Mouse (Mus musculus) embryonic facial prominence, embryonic 11.5 days (tissue): ENCODE results near the gene Nus1. TPM values are rescaled to one million over a fixed set of nuclear protein-coding genes. Genes with fewer than 3 reads are reported as not detected.

ENCODE experiments used
- ATAC-seq: fragments of 200-750 bp; cut with Nextera tagmentation; replicated peaks from 2 replicates; pipeline ENCODE4 v1.8.0; 2017; ENCODE audit warnings: low read depth; ENCODE audit not compliant: insufficient number of reproducible peaks, low FRiP score, low TSS enrichment
- DNase-seq: peaks from one replicate; pipeline ENCODE4 v3.0.0-alpha.2; 2015; ENCODE audit warnings: low spot score
- H3K27ac ChIP-seq: fragments of 300-500 bp; sonication (generic); replicated peaks from 2 replicates; pipeline ENCODE4 v1.5.1; 2014; ENCODE audit warnings: mild to moderate bottlenecking, low read depth, low read length, control low read depth
- H3K27me3 ChIP-seq: fragments of 300-500 bp; sonication (generic); 2 replicates; pipeline ENCODE4 v1.6.1; 2014; ENCODE audit warnings: mild to moderate bottlenecking, low read length, moderate library complexity, mixed read lengths; ENCODE audit not compliant: control insufficient read depth, insufficient read depth
- H3K36me3 ChIP-seq: fragments of 300-500 bp; sonication (generic); replicated peaks from 2 replicates; pipeline ENCODE4 v1.6.1; 2014; ENCODE audit warnings: low read depth, mild to moderate bottlenecking, low read length, moderate library complexity, mixed read lengths; ENCODE audit not compliant: control insufficient read depth, insufficient read depth
- H3K4me1 ChIP-seq: fragments of 300-500 bp; sonication (generic); 2 replicates; pipeline ENCODE4 v1.6.1; 2014; ENCODE audit warnings: low read length, mixed read lengths; ENCODE audit not compliant: control insufficient read depth, insufficient read depth
- H3K4me2 ChIP-seq: fragments of 300-500 bp; sonication (generic); 2 replicates; pipeline ENCODE4 v1.6.1; 2014; ENCODE audit warnings: low read depth, mild to moderate bottlenecking, control low read depth, low read length, moderate library complexity
- H3K4me3 ChIP-seq: fragments of 300-500 bp; sonication (generic); 2 replicates; pipeline ENCODE4 v1.5.1; 2014; ENCODE audit warnings: low read depth, low read length, control low read depth
- H3K9ac ChIP-seq: fragments of 300-500 bp; sonication (generic); replicated peaks from 2 replicates; pipeline ENCODE4 v1.6.1; 2014; ENCODE audit warnings: mild to moderate bottlenecking, control low read depth, low read length
- H3K9me3 ChIP-seq: fragments of 300-500 bp; sonication (generic); replicated peaks from 2 replicates; pipeline ENCODE4 v1.6.1; 2016; ENCODE audit warnings: mild to moderate bottlenecking, low read length, inconsistent platforms, mixed read lengths; ENCODE audit not compliant: control insufficient read depth
- WGBS: fragments of 180-500 bp; shearing (Covaris S2); extraction: QIAGEN DNeasy Blood & Tissue Kit; methylation state at CpG from one replicate; pipeline ENCODE4 v1.1.7; 2014; 5-methylcytosine and 5-hydroxymethylcytosine counted together
- polyA plus RNA-seq: library from polyadenylated mRNA; unstranded; fragments of >200 nt; fragmentation: Nextera tagmentation; extraction: Ambion mirVana; gene quantifications from 2 replicates; pipeline ENCODE4 v1.2.1, GENCODE M21; 2014

Nus1 gene
- polyA plus RNA-seq, 1 experiment from 2014 or later = 16.2 TPM

GRCm38 (mm10) chr10:52383022-52383421 is 34.3 kb upstream of the Nus1 start:
- no peaks in the 10 kb centered on the region for H3K27me3 ChIP-seq
- H3K4me2 ChIP-seq = peak overlapping the region; percentile 52
- no peak overlapping the region for H3K27ac ChIP-seq
- no peaks in the 10 kb centered on the region for H3K36me3 ChIP-seq
- 74% methylated on average over 6 of the region's 6 CpGs for WGBS
- H3K4me1 ChIP-seq = no peaks in the 10 kb centered on the region
- H3K4me3 ChIP-seq = no peak overlapping the region
- ATAC-seq (no peak), DNase-seq (no peak)
- no peaks in the 10 kb centered on the region for H3K9me3 ChIP-seq
- H3K9ac ChIP-seq = no peak overlapping the region

- WGBS = 89% methylated on average over 1 of the region's 1 CpGs
- no peaks in the 10 kb centered on the region for H3K27me3 ChIP-seq
Measured at GRCm38 (mm10) chr10:52383522-52383921, 33.8 kb upstream of the Nus1 start.

GRCm38 (mm10) chr10:52384823-52385610 is 32.3 kb upstream of the Nus1 start:
- 46% methylated on average over 8 of the region's 8 CpGs for WGBS
- H3K9ac ChIP-seq = no peak overlapping the region
- H3K4me2 ChIP-seq = no peak overlapping the region
- no peaks in the 10 kb centered on the region for H3K27me3 ChIP-seq
- no peak overlapping the region for H3K27ac ChIP-seq
- H3K4me1 ChIP-seq = no peaks in the 10 kb centered on the region
- no peaks in the 10 kb centered on the region for H3K9me3 ChIP-seq
- no peak overlapping the region for H3K4me3 ChIP-seq
- H3K36me3 ChIP-seq = no peaks in the 10 kb centered on the region
- ATAC-seq (no peak), DNase-seq (peak; percentile 67)

More at GRCm38 (mm10) chr10:52383522-52383921, 33.8 kb upstream of the Nus1 start:
- no peak overlapping the region for H3K4me3 ChIP-seq
- no peak overlapping the region for H3K27ac ChIP-seq
- no peak for ATAC-seq
- H3K4me1 ChIP-seq = no peaks in the 10 kb centered on the region
- DNase-seq = no peak
- H3K4me2 ChIP-seq = no peak overlapping the region
- no peaks in the 10 kb centered on the region for H3K36me3 ChIP-seq
- no peaks in the 10 kb centered on the region for H3K9me3 ChIP-seq
- H3K9ac ChIP-seq = no peak overlapping the region

DNA sequence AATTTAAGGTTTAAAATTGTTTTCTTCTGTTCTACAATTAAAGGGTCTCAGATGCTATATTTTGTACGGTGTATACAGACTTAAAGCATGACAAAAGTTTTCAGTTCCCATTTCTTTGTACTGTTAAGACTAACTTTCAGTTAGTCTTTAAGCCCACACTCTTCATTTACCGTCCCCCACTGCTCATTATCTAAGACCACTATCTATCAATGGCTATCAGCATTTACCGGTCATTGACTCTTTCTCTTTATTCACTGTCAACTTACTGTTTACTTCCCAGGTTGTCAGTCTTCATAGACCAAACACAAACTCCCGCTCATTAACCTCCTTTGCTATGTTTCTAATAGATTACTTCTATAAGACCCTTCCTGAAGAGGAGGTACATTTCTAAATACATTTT is 30.2 kb upstream of the Nus1 start:
- H3K27ac ChIP-seq = no peak overlapping the region
- no peak overlapping the region for H3K9ac ChIP-seq
- H3K36me3 ChIP-seq = no peaks in the 10 kb centered on the region
- no peak overlapping the region for H3K4me3 ChIP-seq
- no peaks in the 10 kb centered on the region for H3K9me3 ChIP-seq
- no peaks in the 10 kb centered on the region for H3K27me3 ChIP-seq
- H3K4me2 ChIP-seq = no peak overlapping the region
- no peak for DNase-seq
- H3K4me1 ChIP-seq = no peaks in the 10 kb centered on the region
- WGBS = 82% methylated on average over 4 of the region's 4 CpGs
- no peak for ATAC-seq

DNA sequence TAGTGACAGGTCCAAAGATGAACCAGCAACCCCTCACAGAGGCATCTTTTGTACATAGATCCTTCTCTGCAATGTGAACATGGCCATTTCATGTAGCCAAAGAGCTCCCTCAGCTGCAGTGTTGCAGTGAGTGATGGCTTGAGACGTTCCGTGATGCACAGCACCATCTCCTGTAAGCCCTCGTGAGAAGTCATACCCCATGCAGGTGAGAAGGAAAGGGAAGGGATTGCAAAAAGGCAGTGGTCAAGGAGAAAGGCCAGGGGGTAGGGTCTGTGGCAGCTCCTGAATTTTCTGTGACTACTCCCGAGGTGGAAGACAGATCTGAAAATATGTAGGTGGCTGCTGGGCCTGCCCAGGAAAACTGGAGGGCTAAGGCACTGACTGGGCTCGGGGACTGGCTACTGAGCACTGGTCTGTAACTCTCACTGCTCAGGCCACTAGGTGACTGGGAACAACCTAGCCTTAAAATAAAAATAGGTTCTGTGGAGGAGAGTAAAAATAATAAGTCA is 28.4 kb upstream of the Nus1 start, which contains the start of gene Nepn:
Gene Nepn, plus strand, starts transcription at position 51 of the 509 bp plus-strand sequence.
- Histone ChIP-seq H3K9ac (no peak within 1 kb of the TSS), H3K9me3 (no peaks in the 10 kb centered on the region), H3K4me1 (no peaks in the 10 kb centered on the region), H3K36me3 (no peaks in the 10 kb centered on the region), H3K4me3 (no peak within 1 kb of the TSS), H3K27ac (no peak within 1 kb of the TSS), H3K27me3 (no peaks in the 10 kb centered on the region), H3K4me2 (no peak within 1 kb of the TSS)
- ATAC-seq (no peak), DNase-seq (no peak)
- 72% methylated on average over 5 of the region's 5 CpGs for WGBS

GRCm38 (mm10) chr10:52389438-52389837 is 27.9 kb upstream of the Nus1 start:
- H3K4me1 ChIP-seq = no peaks in the 10 kb centered on the region

DNA sequence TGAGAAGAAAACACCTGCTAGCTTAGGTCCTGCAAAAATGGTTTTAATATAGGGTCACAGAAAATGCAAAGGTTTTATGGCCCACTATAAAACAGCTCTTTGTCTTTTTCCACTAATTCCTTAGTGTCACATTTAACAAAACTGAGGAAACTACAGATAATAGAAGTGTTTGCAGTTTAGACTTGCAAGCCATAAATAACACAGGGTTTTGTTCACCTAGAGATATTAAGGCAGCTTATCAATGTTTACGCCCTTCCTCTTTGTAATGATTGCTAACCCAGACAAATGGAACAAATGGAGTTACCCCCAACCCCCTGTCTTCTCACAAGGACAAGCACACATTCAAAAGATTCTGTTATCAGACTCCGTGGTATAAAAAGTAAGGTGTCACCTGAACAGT is 26.1 kb upstream of the Nus1 start:
- no peaks in the 10 kb centered on the region for H3K4me1 ChIP-seq
- DNase-seq (no peak), ATAC-seq (no peak)
- no peaks in the 10 kb centered on the region for H3K27me3 ChIP-seq
- no peak overlapping the region for H3K4me3 ChIP-seq
- WGBS = 89% methylated on average over 2 of the region's 2 CpGs
- no peak overlapping the region for H3K9ac ChIP-seq
- H3K9me3 ChIP-seq = no peaks in the 10 kb centered on the region
- no peak overlapping the region for H3K4me2 ChIP-seq
- no peak overlapping the region for H3K27ac ChIP-seq
- no peaks in the 10 kb centered on the region for H3K36me3 ChIP-seq

More at GRCm38 (mm10) chr10:52389438-52389837, 27.9 kb upstream of the Nus1 start:
- Histone ChIP-seq H3K9me3 (no peaks in the 10 kb centered on the region), H3K9ac (no peak overlapping the region), H3K36me3 (no peaks in the 10 kb centered on the region), H3K4me3 (no peak overlapping the region), H3K4me2 (no peak overlapping the region), H3K27me3 (no peaks in the 10 kb centered on the region), H3K27ac (no peak overlapping the region)
- ATAC-seq = no peak
- WGBS = 50% methylated on average over 3 of the region's 3 CpGs
- DNase-seq = peak; percentile 31

DNA sequence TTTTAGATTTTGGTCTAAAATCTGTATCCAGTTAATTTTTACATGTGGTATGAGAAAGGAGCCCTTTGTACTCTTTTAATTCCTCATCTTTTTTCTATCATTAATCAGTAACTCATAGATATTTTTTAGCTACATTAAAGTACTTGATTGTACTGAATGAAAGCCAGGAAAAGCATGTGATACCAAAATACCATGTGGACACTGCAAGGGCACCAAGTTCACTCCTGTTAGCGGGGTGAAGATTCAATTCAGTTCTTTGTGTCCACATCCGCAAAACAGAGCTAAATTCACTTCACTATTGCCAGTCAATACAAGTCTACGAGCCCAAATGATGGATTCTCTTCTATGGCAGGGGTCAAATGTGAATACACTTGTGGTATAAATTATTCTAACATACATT is 20.7 kb upstream of the Nus1 start:
- no peaks in the 10 kb centered on the region for H3K9me3 ChIP-seq
- 88% methylated on average over 3 of the region's 3 CpGs for WGBS
- H3K27ac ChIP-seq = no peak overlapping the region
- H3K27me3 ChIP-seq = no peaks in the 10 kb centered on the region
- H3K4me2 ChIP-seq = no peak overlapping the region
- no peak overlapping the region for H3K9ac ChIP-seq
- H3K4me1 ChIP-seq = no peaks in the 10 kb centered on the region
- no peak for ATAC-seq
- H3K36me3 ChIP-seq = no peaks in the 10 kb centered on the region
- no peak overlapping the region for H3K4me3 ChIP-seq
- no peak for DNase-seq
